Mouse (Mus musculus) liver, adult 2 months (tissue): Measurements from ENCODE around the gene Agtrap.

Experiments
- CTCF ChIP-seq: fragments of 200-500 bp; IDR thresholded peaks from 2 replicates; pipeline ENCODE4 v1.5.1; 2011; ENCODE audit warnings: low read depth, low read length, control low read depth
- POLR2A ChIP-seq: fragments of 200-500 bp; IDR thresholded peaks from 2 replicates; pipeline ENCODE4 v1.6.1; 2011; ENCODE audit warnings: low read length, control low read depth; ENCODE audit not compliant: insufficient read depth; ENCODE audit errors: extremely low read depth

DNA sequence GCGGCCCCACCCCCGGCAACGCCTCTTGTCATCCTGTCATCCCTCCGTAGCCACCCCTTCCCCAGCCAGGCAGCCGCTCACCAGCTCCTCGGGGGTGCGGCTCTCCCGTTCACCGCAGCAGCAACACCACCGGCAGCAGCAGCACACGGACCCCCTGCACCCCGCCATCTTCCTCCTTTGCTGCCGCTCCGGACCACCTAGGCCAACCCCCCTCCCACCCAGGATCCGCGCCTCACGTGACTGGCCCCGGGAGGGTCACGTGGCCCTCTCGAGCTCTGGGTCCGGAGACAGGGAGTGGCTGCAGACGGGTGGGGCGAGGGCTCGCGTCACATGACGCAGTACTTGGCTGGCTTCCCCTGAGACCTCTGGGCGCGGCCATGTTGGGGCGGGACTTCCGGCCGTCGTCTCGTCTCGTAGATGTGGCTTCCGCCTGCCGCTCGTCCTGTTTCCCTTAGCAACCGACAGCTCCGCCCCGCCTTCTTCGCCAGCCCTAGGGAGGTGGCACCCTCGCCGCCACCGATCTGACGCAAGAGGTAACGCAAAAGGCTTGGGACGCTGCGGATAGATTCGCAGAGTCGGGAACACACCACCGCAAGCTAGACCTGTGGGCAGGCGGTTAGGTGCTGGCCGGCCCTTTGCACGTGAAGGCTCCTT is 49.1 kb downstream of the Agtrap start, which contains the start of the genes Clcn6 and Mthfr:
- TF ChIP-seq CTCF = no peak
- TF ChIP-seq POLR2A = peak; percentile 71
